ENCODE assay signal across 7 mouse cellular contexts in the genomic region with DNA sequence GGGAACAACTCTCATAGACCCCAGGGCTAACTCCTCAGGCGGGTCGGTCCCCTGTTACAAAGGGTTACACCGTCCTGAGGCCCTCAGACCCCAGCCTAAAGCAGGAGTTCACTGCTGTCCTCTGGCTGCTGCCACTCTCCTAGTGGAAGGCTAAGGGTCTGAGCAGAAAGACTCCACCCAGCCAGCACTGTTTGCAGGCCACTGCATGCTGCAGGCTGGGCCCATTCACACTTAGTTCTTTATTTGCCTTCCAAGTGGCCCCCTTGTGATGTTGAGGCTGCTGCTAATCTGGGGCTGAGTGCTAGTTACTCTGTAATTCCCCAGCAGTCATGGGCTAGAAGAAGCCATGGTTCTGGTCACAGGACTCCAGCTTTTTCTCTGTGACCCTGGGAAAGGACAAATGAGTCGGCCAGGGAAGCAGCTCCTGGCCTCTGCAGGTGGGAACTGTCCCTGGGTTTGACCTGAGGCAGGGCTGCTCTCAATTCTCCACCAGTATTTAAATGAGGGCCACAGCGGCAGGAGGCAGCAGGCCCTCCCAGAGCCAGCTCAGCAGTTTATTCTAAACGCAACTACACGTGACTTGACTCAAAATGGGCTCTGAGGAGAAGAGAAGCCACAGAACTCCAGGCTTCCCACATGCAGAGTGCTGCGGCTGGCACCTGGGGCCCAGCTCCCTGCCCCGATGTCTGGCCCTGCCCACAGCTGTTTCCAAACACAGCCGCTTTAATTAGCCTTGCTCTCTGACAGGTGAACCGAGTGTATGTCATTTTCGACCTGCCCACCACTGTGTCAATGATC.
DNase-seq lines count a peak whose midpoint lies in the region; ATAC-seq and TF ChIP-seq lines count a peak whose summit lies in the region.

No protein-coding gene starts in this region.

- no peaks in the 10 kb centered on the region for H3K36me3 ChIP-seq in lung, embryonic 14.5 days (ENCODE audit: insufficient read depth)
- no peaks in the 10 kb centered on the region for H3K36me3 ChIP-seq in forebrain, embryonic 14.5 days (ENCODE audit: control insufficient read depth, insufficient read depth, low read length)

- no peaks in the 10 kb centered on the region for H3K9me3 ChIP-seq in lung, embryonic 14.5 days (ENCODE audit: low read depth, low read length)
- H3K9me3 ChIP-seq in forebrain, embryonic 14.5 days (replicated peaks; ENCODE audit: control insufficient read depth, low read length) = no peaks in the 10 kb centered on the region

- peak; percentile 19 for DNase-seq in lung, embryonic 14.5 days
- no peak for DNase-seq in lung, adult 18-20 months
- DNase-seq in forebrain, embryonic 14.5 days (ENCODE audit: low spot score) = peak; percentile 78
- peak; percentile 24 for DNase-seq in kidney, postnatal 14 days
- DNase-seq in right cerebral cortex, postnatal 25 days = peak; percentile 29
- DNase-seq in adipocyte (ENCODE audit: low spot score) = no peak
- DNase-seq in B cell, adult 2 months = no peak

- 28% methylated on average over 12 of the region's 12 CpGs for WGBS in lung, embryonic 14.5 days
- WGBS in forebrain, embryonic 14.5 days = 12% methylated on average over 12 of the region's 12 CpGs

- no peak overlapping the region for H3K4me2 ChIP-seq in lung, embryonic 14.5 days
- no peak overlapping the region for H3K4me2 ChIP-seq in forebrain, embryonic 14.5 days (ENCODE audit: low read length)

- H3K27ac ChIP-seq in lung, embryonic 14.5 days (ENCODE audit: low read depth) = no peak overlapping the region
- H3K27ac ChIP-seq in forebrain, embryonic 14.5 days (ENCODE audit: low read depth, low read length) = peak overlapping the region; percentile 65

- H3K4me3 ChIP-seq in lung, embryonic 14.5 days (ENCODE audit: low read depth, low read length) = no peak overlapping the region
- no peak overlapping the region for H3K4me3 ChIP-seq in forebrain, embryonic 14.5 days (ENCODE audit: low read depth, low read length)

- no peak for ATAC-seq in lung, embryonic 14.5 days (ENCODE audit: insufficient read depth)
- ATAC-seq in forebrain, embryonic 14.5 days = peak; percentile 90

- peaks cover 7% of the 10 kb centered on the region; the same call in 1 of the 2 replicates for H3K4me1 ChIP-seq in lung, embryonic 14.5 days (ENCODE audit: insufficient read depth)
- peaks cover 12% of the 10 kb centered on the region for H3K4me1 ChIP-seq in forebrain, embryonic 14.5 days (ENCODE audit: control insufficient read depth, insufficient read depth, low read length)

- H3K9ac ChIP-seq in lung, embryonic 14.5 days = no peak overlapping the region
- 0 out of 2 replicates have a peak overlapping the region, but pooled peaks have one; percentile 13 for H3K9ac ChIP-seq in forebrain, embryonic 14.5 days (ENCODE audit: low read length)

- TF ChIP-seq CTCF in lung, embryonic 14.5 days (IDR thresholded peaks at IDR 0.05; ENCODE audit: low read depth) = no peak

- no peaks in the 10 kb centered on the region for H3K27me3 ChIP-seq in lung, embryonic 14.5 days (ENCODE audit: insufficient read depth, low read length)
- H3K27me3 ChIP-seq in forebrain, embryonic 14.5 days (replicated peaks; ENCODE audit: control insufficient read depth, insufficient read depth, low read length) = no peaks in the 10 kb centered on the region

Comparison
In these comparisons a context has a peak if more than half of its experiments do, and no peak if none do; other contexts are left out.
1. DNase-seq: peak in lung, embryonic 14.5 days (single experiment), forebrain, embryonic 14.5 days (single experiment), kidney, postnatal 14 days (single experiment) and right cerebral cortex, postnatal 25 days (single experiment); none in lung, adult 18-20 months (0 of 2), adipocyte (single experiment) and B cell, adult 2 months (0 of 2).